Mouse (Mus musculus): ENCODE measurements around the gene Olfr1164.

The Olfr1164 gene

GRCm38 (mm10) chr2:88093866-88094265 is at the start of gene Olfr1164:
Olfr1164 (minus strand) TSS chr2:88093966.
- DNase-seq: no peak

- no peak for DNase-seq
These were observed 34.4 kb upstream of the Olfr1164 start, which contains the start of gene Olfr1166 for GRCm38 (mm10) chr2:88128172-88128571. Olfr1166 (minus strand) TSS chr2:88128272.

- no peak for DNase-seq
These were observed 22.0 kb downstream of the Olfr1164 start, which contains the start of gene Olfr1163 for GRCm38 (mm10) chr2:88071730-88072129. Olfr1163 (minus strand) TSS chr2:88071830.

GRCm38 (mm10) chr2:88063587-88063986 is 30.2 kb downstream of the Olfr1164 start:
- DNase-seq: no peak

- no peak for DNase-seq
These were observed 42.7 kb downstream of the Olfr1164 start, which contains the start of gene Olfr1162 for GRCm38 (mm10) chr2:88051029-88051428. Olfr1162 (minus strand) TSS chr2:88051129.
